Mouse (Mus musculus): ENCODE data around the gene Tnnc1.

Tnnc1 gene

DNA sequence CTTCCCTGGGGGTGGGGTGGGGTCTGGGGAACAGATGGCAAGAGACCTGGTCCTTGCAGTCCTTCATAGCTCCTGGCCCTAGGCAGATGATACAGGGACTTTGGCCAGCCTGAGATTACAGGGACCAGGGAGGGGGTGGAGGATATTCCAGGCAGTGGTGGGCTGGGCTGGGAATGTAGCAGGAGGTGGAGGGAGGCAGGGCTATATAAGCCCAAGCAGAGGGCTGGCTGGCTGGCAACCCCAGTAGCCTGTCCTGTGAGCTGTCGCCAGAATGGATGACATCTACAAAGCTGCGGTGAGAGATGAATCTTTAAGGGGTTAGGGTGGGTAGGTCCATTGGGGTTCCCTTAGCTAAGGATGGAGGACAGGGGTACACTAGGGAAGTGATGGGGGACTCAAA is at the start of gene Tnnc1:
TSS of gene Tnnc1 (plus strand) at position 229 of the 400 bp plus-strand sequence.
- no peak for DNase-seq (ENCODE audit: low spot score in 2 of 2)

DNA sequence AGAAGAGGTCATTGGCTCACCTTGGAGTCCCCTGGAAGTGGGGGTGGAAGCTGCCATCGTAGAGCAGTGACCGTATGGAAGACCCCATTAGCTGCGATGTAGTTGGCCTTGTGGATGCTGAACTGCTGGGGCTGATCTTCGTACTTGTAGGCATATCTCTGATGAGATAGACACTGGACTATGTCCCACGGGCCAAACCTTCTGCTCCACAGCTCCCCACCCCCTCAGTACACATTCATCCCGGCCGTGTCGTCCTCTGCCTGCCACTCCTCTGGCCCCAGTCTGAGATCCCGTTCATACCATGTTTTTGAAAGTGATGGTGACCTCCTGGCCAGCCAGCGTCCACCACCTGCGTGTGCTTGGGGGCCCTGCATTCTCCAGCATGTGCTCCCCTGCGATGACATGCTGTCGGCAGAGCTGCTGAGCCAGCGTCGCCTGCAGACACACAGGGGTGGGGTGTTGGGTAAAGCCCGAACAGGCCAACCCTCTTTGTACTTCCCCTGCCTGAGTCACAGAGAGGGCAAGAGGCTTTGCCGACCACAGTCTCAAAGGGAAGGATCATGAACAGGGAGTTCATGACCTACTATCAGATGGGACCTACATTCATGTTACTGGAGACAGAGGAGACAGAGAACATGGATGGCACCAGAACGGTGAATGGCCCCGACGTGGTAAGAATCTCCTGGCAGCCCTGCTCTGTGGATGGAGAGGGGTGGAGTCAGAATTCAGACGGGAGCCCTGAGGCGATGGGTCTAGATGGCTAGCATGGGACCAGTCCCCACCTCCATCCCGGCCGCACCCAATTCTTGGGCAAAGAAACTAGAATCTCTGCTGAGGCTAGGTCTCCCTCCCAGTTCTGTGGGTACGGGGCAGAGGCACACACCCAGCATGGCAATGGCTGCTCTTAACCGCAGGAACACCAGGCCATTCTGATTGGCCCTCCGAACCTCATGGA is 47.6 kb upstream of the Tnnc1 start:
- DNase-seq (ENCODE audit: low spot score in 2 of 2): no peak

DNA sequence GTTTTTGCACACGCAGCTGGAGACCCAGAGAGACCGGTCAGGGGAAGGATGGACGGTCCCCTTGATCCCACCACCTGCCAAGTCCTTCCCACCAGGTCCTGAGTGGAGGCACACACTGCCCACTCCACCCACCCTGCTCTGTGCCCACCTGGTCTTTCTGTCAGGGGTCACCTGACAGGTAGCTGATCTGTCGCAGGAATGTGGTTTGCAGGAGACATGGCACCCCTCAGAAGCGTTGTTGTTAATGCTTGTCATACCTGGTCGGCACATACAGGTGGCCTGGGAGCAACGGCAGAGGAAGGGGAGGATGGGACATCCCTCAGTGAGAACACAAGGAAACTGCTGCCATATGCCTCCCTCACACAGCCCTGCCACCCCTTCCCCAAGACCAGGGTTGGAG is 46.9 kb upstream of the Tnnc1 start:
- no peak for DNase-seq (ENCODE audit: low spot score in 2 of 2)

DNA sequence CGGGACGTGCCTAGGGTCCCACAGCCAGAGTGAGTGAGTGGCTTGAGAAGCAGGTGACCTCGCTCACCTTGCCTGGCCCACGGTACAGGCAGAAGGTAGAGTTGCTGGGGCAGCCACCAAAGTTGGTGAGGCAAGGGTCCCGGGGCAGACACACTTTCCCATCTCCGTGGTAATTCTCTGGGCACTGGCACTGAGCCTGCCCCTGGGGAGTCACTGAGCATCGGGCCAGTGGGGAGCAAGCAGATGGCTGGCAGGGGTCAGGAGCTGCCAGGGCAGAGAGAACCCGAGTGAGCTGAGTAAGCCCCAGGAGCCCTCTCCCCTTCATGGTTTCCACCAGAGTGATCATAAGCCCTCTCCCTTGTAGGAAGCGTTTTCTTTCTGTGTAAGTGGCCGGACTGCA is 46.5 kb upstream of the Tnnc1 start:
- DNase-seq (ENCODE audit: low spot score in 2 of 2): no peak

DNA sequence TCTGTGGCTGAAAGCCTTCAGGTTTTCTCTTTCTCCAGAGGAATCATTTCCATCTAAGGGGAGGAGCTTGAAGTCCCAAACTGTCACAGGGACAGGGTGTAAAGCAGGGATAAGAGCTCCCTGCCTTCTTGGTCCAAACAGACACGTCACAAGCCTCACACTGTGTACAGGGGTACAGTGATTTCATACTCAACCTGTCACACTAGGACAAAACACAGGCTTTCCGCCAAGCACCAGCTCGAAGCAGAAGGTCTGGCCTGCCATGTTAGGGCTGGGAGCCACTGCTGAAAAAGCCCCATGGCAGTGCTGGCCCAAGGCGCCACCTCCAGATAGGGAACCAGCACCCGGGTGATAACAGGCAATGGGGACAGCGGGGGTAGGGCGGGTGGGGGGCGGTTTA is 44.0 kb upstream of the Tnnc1 start:
- DNase-seq (ENCODE audit: low spot score in 2 of 2): no peak

DNA sequence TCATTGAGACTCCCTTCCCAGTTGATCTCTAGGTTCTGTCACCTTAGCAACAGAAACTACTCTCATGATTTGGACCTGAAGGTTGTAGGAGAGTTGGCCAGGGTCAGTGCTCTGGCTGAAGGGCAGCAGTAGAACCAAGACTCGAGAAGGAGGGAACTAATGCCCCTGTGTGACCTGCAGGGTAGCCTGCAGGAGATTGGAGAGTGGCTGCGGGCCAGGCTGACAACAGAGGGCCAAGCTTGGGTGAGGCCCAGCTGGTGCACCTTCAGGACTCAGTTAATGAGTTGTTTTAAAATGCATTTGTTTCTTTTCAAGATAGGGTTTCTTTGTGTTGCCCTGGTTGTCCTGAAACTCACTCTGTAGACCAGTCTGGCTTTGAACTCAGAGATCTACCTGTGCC is 43.1 kb upstream of the Tnnc1 start:
- no peak for DNase-seq (ENCODE audit: low spot score in 2 of 2)

DNA sequence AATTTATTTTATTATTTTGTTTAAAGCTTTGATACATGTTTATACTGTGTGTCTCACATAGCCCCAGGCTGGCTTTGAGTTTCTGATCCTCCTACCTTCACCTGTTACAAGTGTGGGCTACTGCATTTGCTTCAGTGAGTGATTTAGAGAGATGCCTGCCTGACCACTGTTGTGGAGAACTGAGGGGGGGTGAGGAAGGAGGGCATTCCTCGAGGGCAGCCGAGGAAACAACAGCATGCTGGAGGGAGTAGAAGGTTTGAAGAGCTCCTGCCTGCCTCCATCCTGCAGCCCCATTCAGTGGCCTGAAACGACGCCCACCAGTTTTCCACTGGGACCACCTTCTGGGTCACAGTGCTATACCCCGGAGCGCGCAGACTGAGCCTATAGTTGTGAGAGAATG is 42.7 kb upstream of the Tnnc1 start:
- no peak for DNase-seq (ENCODE audit: low spot score in 2 of 2)

DNA sequence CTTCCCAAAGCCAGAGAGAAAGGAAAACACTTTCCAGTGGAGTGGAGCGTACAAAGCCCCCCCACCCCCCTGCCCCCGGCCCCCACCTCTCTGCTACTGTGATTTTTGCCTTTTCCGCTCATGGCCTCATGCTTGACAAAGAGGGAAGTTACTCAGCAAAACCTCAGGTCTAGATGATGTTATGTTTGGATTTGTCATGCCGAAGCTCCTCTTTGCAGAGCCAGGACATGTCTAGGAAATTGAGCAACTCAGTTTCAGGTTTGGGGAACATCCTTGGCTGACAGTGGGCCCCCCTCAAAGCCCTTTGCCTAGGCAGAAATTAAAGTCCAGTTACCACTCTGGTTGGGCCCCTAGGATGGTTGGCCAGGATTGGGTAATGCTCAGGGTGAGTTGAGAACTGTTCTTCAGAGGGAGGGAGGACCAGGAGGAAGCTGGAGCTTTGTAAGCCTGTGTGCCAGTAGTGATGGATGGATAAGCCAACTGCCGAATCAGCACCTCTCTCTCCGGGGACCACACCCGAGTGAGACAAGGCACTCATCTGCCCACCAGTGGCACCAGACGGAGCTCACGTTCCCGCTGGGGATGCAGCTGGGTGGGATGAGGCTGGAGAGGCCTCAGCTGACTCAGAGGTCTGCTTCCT is 42.0 kb upstream of the Tnnc1 start:
- DNase-seq (ENCODE audit: low spot score in 2 of 2): peak in 1 of 2 experiments; percentile 42

DNA sequence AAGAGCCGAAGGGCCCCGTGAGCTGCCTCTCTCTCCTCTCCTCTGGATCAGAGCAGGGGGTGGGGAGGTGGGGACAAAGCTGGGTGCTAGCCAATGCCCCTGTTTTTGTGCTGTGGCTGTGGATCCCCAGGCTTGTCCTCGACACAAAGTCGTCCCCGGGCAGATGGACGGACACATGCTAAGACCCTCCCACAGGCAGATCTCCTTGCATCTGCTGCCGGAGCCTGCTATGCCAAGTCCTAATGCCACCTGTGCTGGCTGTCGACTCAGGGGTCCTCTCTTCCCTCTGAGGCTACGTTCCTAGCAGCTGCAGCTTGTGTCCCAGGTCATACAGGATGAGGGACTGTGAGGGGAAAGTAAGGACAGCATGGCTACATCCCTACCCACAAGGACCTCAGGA is 41.3 kb upstream of the Tnnc1 start:
- DNase-seq (ENCODE audit: low spot score in 2 of 2): no peak

DNA sequence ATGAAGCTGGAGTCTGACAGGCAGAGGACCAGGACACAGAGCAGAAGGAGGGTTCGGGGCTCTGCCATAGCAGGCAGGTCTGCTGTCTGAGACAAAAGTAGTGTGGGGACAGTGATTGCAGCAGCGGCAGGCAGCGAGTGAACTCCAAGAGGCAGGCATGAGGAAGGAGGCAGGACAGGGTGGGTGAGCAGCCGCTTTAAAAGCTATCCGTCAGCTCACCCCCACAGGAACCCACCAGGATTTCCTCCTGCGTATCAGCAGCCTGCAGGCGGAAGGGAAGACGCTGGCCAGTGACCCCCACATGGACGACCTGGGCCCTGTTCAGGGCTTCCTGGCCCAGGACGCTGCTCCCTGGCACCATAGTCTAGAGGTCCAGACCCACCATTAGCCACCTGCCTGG is 39.7 kb upstream of the Tnnc1 start, which contains the start of gene Stab1:
TSS of gene Stab1 (minus strand) at position 217 of the 400 bp plus-strand sequence.
- no peak for DNase-seq (ENCODE audit: low spot score in 2 of 2)

DNA sequence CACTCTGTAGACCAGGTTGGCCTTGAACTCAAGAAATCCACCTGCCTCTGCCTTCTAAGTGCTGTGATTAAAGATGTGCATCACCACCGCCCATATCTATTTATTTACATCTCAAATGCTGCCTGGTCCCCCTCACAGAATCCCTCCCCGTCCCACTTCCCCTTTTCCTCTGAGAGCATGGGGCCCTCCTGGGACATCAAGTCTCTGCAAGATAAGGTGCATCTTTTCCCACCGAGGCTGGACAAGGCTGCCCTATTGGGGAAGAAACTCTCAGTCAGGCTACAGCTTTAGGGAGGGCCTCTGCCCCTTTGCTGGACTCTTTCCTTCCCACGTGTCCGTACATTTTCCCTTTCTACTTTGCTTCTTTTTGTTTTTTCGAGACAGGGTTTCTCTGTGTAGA is 38.6 kb upstream of the Tnnc1 start:
- no peak for DNase-seq (ENCODE audit: low spot score in 2 of 2)

DNA sequence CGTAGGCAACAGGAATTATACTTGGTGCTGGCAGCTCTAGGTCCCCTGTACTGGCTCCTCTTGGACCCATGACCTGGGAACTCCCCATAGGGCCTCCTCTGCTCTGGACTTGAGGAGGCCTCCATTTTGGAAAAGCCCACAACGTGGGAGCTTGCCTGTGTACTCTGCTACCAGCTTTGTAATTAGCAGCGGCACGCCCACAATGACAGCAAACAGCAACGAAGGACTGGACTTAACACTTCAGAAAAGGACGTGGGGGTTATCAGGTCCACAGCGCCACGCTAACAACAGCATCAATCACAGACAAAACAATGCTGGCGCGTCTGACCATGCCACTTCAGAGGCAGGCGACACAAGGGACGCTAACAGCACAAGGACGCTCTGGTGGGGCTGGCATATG is 37.1 kb upstream of the Tnnc1 start:
- DNase-seq (ENCODE audit: low spot score in 2 of 2): no peak

DNA sequence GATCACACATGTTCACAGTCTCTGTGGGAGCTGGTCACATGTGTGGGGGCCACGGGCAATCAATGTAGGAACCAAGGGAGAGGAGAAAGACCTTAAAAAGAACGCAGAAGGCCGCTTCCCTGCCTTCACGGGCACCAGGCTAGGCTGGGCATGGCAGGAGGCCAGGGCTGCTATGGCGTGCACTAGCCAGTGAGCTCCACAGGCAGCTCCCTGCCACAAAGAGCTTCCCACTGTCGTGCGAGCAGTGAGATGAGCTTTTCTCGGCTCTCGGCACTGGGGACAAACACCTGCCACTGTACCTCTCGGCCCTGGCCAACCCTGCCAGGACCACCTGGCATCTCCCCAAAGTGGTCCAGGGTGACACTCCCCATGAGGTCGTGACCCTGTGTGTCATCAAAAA is 36.7 kb upstream of the Tnnc1 start:
- DNase-seq (ENCODE audit: low spot score in 2 of 2): no peak

DNA sequence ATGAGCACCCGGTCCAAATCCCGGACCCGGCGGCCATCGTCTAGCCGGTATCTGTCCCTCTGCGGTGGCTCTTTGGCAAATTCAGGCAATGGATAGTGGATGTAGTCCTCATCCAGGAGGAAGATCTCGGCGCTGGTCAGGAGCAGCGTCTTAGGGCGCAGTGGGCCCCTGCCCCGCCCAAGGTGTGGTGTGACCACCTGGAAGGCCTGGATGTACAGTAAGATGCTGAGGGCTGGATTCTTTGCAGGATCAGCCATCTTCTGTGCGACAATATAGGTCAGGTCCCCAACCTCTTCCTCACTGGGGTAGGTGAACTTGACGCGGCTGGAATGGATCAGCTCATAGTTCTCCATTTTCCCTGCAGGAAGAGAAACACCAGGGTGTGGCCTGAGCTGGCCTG is 36.3 kb upstream of the Tnnc1 start:
- no peak for DNase-seq (ENCODE audit: low spot score in 2 of 2)

DNA sequence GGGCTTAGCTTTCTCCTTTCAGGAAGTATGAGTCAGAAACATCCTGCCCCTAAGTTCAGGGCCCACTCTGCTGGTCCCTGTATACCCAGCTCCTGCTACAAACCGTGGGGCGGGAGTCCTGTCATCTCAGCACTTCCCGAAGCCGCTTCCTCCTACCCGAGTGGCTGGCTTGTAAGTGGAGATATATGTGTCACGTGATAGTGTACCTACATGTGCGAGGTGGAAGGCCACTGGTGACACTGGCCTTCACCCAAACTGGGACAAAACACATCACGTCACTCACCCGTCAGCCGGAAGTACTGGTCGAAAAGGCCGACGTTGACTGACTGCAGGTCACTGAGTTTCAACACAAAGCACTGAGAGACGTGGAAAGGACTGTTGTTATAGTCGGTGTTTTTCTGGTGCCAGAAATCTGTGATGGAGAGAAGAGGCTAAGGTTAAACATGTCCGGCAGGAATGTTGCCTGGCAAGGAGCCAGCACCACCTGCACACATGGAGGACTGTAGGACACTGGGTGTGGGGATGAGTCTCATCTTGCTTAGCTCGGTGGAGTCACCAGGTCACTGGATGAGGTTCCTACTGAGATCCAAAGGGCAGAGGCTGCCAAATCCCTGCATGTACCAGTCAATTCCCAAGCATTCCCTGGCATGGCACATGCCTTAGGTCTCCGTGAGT is 35.2 kb upstream of the Tnnc1 start:
- DNase-seq (ENCODE audit: low spot score in 2 of 2): no peak

DNA sequence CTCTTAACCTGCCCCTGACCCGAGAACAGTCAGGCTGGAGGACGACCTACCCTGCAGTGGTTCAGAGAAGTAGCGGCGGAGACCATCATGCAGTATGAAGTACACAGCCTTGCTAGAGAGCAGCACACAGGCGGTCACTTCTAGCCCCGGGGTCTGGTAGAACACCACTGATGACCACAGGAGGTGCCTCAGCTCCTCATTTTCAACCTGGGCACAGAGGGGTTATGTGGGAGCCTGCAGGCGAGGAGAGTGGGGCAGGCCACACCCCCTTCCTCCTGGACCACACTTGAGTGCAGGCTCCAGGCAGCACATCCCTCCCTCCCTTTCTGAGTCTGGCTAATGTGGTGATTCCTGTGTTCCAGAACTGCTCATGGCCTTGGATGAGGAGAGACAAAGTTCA is 34.6 kb upstream of the Tnnc1 start:
- DNase-seq (ENCODE audit: low spot score in 2 of 2): no peak

DNA sequence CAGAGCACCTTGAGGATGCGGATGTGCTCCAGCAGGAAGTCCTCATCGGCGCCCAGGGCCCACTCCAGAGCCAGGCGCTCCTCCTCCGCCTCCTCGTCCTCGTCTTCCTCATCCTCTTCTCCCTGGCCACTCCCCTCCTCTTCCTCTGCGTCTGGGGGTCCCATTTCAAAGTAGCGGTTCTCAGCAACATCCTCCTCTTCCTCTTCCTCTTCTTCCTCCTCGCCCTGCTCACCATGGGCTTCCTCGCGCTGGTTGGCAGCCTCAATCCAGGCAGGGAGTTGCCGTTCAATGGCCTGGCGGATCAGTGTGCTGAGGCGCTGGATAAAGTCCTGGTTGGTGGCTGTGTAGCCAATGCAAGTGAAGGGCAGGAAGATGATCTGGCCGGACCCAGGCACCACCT is 30.8 kb upstream of the Tnnc1 start:
- no peak for DNase-seq (ENCODE audit: low spot score in 2 of 2)

DNA sequence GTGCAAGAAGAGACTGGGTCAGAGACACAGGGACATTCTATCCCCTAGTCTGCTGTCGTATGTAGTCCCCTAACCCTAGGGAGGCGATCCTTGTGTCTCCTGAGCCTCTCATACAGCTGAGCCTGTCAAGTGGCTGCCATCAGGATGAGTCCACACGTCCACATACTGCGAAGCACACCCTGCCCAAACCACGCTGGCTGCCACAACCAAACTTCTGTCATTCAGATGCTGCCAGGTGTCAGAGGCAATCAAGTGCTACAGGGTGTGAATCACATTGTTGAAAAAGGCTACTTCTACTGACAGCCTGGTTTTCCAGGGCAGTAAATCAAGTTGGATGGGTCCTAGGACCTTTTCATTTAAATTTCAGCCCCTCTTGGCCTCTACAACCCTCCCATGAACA is 30.4 kb upstream of the Tnnc1 start:
- DNase-seq (ENCODE audit: low spot score in 2 of 2): no peak

DNA sequence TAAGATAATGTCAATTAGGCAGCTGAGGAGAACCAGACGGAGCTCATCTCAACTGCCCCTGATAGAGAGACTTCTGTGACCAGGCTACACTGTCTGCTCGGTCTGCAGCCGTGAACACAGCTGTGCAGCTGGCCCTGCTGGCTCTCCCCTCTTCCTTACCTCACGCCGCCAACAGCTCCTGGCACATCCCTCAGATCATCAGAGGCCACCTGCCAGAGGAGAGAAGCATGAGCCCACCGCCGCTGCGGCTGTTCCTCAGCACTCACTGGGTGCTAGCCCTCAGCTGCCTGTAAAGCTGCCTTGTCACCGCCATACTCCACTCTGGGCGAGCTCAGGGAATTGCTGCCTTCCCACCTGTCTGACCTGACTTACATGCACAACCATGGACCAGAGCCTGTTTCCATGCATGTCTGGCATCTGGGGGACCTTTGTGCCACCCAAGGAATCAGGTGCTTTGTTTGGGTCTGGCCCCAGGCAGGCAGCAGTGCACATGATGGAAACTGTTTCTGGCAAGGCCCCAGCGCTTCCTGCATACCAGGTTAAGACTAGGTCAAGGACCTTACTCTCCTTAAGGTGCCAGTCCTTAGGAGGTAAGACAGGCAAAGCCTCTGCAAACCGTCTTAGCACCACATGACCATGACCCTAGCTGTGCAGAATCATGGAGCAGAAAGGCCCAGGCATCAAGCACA is 28.3 kb upstream of the Tnnc1 start:
- no peak for DNase-seq (ENCODE audit: low spot score in 2 of 2)

DNA sequence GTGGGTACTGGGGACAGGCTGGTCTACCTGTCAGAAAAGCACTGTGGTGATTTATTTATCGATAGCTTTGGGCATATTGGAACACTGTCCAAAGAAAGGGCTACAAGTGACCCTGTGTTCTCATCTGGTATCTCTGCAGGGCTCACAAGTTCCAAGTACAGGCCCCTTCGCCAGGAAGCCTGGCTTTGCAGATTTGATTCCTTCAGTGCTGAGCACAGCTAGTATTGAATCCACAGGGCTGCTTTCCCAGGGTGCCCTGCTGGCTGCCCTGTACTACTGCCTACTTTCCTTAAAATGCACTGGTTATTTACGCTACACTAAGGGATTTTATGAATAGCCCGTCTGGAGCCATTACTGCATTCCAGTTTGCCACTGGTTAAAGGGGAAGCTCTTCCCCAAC is 26.6 kb upstream of the Tnnc1 start:
- DNase-seq (ENCODE audit: low spot score in 2 of 2): no peak

DNA sequence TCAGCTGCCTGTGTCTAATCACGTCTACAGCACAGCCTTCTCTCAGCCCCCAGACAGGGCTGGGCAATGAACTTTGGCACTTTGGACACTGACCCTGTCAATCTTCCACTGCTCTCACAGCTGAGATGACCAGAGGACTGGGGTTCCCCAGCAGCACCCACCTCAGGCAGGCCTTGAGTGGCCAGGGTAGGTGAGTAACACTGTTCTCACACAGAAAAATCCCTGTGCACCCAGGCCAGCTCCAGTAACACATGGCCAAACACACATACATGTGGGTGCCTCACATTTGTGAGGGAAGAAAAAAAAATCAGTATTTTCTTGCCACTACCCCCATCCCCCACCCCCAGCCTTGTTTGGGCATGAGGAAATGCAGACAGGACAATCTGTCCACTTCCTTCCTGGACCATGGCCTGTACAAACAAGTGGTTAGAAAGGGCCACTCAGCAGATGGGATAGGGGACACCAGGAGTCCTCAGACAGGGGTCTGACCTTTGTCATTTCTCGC is 25.3 kb upstream of the Tnnc1 start:
- DNase-seq (ENCODE audit: low spot score in 2 of 2): no peak

DNA sequence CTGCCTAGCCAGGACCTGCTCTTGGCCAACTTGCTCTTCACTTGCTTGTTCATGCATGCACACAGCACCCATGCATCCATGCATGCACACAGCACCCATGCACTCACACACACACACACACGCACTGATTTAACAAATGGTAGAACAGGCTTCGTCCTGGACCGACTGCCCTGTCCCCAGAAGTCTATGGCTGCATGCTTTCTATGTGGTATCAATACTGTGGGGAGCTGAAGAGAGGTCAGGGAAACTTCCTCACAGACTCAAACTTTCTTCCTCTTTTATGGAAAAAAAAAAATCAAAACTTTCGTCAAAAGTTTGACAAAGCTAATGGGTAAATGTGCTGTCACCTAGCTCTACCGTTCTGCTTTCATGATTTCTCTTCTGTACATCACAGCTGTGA is 24.6 kb upstream of the Tnnc1 start:
- DNase-seq (ENCODE audit: low spot score in 2 of 2): no peak
